Mouse (Mus musculus) neural tube, postnatal 0 days (tissue): ENCODE data around the gene Ppp1r3e. TPM values are rescaled to one million over a fixed set of nuclear protein-coding genes. Genes with fewer than 3 reads are reported as not detected.

Experiments used
- polyA plus RNA-seq: library from polyadenylated mRNA; unstranded; fragments of >200 nt; fragmentation: Nextera tagmentation; extraction: Ambion mirVana; gene quantifications from 2 replicates; pipeline ENCODE4 v1.2.1, GENCODE M21; 2015

Ppp1r3e gene
- 7.9 and 8.4 TPM in 2 replicates for polyA plus RNA-seq

DNA sequence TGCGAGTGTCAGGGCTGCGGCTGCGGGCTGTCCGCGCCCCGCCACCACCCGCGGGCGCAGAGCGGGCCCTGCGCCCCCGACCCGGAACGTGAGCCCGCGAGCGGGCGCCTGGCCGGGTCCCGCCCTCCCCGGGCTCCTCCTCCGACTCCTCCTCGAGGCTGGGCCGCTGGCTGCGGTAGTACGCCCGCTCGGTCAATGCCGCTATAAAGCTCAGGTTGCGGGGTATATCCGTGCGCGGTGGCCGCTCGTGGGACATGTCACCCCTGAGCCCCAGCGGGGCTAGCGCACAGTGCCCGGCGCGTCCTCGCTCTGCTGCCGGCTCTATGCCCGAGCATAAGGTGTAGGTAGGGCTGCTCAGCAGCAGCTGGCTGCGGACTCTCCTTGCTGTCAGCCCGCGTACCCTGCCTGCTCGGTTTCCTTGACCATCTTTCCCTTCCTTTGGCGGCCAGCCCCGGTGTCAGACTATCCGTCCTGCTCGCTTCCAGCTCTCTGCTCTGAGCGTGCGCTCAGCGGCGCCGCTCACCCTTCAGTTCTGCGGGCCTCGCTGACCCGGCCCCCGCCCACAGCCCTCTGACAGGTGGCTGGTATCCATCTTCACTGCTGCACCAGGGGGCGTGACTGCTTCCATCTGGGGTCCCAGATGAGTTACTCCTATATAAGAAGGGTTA is at the start of gene Ppp1r3e:
Gene Ppp1r3e (minus strand): TSS at position 503 of the 668 bp plus-strand sequence.

DNA sequence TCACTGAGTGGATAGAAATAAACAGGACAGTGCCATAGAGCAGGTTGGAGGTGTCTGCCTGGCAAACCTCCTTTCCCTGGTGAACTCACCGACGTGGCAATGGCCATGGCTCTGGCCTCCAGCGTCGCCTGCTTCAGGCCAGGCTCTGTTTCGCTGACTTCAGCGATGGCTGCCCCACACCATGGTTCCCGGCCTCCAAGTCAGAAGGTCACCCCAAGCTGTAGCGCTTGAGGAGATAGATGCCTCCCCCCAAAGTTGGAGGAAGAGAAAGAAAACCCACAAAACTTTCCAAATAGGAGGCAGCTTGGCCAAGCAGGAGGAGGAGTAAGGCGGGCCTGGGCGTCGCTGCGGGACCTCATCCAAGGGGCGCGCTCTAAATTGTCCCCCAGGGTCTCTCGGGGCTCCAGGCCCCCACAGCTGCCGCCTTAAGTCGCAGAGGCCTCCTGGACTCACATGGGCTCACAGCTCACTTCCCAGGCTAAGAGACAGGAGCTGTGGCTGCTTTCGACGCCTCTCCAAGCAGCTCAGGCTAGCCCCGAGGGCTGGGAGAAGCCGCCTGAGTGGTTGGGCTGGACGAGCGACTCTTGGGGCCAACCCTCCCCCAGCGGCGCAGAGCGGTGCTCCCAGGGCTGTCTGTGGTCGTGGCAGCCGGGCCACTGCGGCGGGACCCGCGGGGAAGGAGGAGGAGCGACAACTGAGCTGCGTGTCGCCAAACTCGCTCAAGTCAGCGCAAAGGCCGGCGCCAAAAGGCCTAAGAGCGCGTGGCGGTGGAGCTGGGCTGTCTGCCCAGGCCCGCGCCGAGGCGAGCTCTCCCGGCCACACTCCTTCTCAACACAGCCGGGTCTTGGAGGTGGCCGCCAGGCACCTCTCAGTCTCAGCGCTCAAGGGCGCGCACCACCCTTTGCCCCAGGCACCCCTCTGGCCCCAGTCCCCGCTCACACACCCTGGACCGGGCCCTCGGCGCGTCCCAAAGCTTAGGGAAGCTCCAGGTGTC is 48.3 kb upstream of the Ppp1r3e start, which contains the start of gene Efs:
Gene Efs (minus strand): TSS at position 778 of the 994 bp plus-strand sequence.

DNA sequence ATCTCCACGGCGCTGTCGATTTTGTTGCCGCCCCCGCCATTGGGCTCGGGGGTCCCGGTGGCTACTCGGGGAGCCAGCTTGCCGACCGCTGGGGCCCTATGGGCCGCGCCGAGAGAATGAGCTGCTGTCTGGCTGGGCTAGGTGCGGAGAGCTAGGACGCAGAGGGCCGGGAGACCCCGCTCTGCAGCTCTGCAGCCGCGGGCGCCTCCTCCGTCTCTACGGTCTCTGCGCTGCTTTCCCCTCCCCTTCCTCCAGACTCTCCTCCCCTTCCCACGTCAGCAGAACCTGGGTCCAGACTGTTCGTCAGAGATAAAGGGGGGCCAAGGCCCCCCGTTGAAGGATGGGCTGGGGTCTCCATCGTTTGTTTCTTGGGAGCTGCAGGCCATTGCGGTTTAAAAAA is 35.5 kb upstream of the Ppp1r3e start, which contains the start of gene Slc22a17:
Gene Slc22a17 (minus strand): TSS at position 247 of the 400 bp plus-strand sequence.

DNA sequence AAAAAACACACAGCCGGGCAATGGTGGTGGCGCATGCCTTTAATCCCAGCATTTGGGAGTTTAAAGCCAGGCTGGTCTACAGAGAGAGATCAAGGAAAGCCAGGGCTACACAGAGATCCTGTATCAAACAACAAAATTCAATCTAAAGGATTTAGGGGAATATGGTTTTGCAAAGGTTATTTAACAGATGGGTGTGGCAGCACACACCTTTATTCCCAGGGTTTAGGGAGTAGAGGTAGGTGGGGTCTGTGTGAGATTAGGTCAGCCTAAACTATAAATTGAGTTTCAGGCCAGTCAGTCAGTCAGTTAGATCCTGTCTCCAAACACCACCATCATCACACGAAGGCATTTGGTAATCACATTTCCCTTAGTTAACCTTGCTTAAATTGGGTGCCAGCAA is 14.8 kb upstream of the Ppp1r3e start, which contains the start of gene Pabpn1:
Gene Pabpn1 (plus strand): TSS at position 301 of the 400 bp plus-strand sequence.

DNA sequence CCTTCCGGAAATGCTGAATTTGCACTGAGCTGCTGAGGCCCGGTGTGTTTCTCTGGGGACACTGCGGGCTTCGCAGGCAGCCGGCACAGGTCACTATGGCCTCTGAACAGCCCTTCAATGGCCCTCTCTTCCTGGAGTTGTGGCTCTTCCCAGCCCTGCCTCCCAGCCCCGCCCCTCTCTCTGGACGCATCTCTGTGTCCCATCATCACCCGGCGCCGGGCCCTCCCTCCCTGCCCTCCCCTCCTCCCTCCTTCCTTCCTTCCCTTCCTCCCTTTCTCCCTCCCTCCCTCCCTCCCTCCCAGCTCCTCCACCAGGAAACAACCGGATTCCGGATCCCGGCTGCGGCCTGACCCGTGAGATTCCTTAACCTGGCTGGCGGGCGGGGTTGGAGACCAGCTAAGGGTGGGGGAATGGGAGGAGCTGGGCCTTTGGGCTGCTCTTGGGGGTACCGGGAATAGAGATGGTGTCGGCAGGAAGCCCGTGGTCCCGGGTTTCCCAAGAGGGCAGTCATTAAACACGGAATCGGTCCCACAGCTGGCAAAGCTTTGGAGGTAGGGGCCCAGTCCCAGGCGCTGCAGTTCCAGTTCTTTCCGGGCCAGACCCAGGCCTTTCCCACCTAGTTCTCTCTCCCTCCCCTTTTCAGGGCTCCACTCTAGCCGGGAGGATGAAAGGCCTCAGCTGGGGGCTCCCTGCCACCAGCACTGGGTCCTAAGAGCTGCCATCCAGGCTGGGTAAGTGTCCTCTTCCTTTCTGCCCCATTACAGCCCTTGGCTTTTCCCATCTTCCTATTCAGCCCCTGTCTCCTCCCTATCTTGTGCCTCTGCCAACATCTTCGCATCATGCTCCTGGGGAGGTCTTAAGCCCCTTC is 6.0 kb upstream of the Ppp1r3e start, which contains the start of the genes Bcl2l2 and Gm20521:
Gene Bcl2l2 (plus strand): TSS at position 224 of the 868 bp plus-strand sequence.
Gene Gm20521 (plus strand): TSS at position 288 of the 868 bp plus-strand sequence.

DNA sequence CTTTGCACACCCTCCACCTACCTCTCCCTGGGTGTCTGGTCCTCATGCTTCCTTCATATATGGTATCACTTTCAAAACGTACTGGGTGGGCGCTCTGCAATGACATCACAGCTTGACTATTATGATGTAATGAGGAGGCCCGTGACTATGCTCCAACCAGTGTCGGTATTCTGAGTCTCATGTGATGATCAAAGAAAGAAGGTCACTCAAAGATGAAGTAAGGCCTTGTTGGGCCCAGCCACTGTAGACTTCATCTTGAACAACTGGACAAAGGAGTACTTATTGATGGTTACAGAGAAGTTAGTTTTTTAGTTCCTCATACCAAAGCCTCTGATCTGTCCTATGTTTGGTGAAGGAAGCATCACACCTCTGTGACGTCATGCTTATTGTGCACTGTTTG is 6.5 kb downstream of the Ppp1r3e start, which contains the start of gene Homez:
Gene Homez (minus strand): TSS at position 101 of the 400 bp plus-strand sequence.

Other genes starting within 250 kb of the Ppp1r3e start
- gene Gm17606, start 236.6 kb downstream of the Ppp1r3e start, polyA plus RNA-seq: not detected in 2 replicates
- gene Cdh24, start 236.2 kb downstream of the Ppp1r3e start, polyA plus RNA-seq: 12.4 and 12.7 TPM in 2 replicates
- 61.4 and 65.9 TPM in 2 replicates for gene 1700123O20Rik, start 191.3 kb downstream of the Ppp1r3e start, polyA plus RNA-seq
- gene Acin1, start 190.6 kb downstream of the Ppp1r3e start, polyA plus RNA-seq: 92.8 and 99.3 TPM in 2 replicates
- gene Gm29776, start 178.7 kb downstream of the Ppp1r3e start, polyA plus RNA-seq: 0.22 and 0.23 TPM in 2 replicates
- 0.17 TPM in 1 of 2 replicates, not detected in the other for gene Cebpe, start 165.4 kb downstream of the Ppp1r3e start, polyA plus RNA-seq
- 5.2 and 6.2 TPM in 2 replicates for gene Slc7a8, start 95.6 kb downstream of the Ppp1r3e start, polyA plus RNA-seq
- not detected in 2 replicates for gene Rnf212b, start 63.4 kb downstream of the Ppp1r3e start, polyA plus RNA-seq
- gene Homez, start 6.6 kb downstream of the Ppp1r3e start, polyA plus RNA-seq: 8.5 and 10.5 TPM in 2 replicates
- 4.3 and 5.6 TPM in 2 replicates for gene Bcl2l2, start 5.8 kb upstream of the Ppp1r3e start, polyA plus RNA-seq
- gene Gm20521, start 5.9 kb upstream of the Ppp1r3e start, polyA plus RNA-seq: not detected in 2 replicates
- gene Pabpn1, start 14.9 kb upstream of the Ppp1r3e start, polyA plus RNA-seq: 150 and 168 TPM in 2 replicates
- gene Slc22a17, start 35.6 kb upstream of the Ppp1r3e start, polyA plus RNA-seq: 466 and 485 TPM in 2 replicates
- gene Efs, start 48.6 kb upstream of the Ppp1r3e start, polyA plus RNA-seq: 14.2 and 14.9 TPM in 2 replicates
- 0.43 and 0.81 TPM in 2 replicates for gene Il25, start 55.1 kb upstream of the Ppp1r3e start, polyA plus RNA-seq
- gene Cmtm5, start 58.7 kb upstream of the Ppp1r3e start, polyA plus RNA-seq: 73.0 and 76.3 TPM in 2 replicates
- gene Myh6, start 89.4 kb upstream of the Ppp1r3e start, polyA plus RNA-seq: 1.7 and 2.0 TPM in 2 replicates
- gene Gm17428, start 99.4 kb upstream of the Ppp1r3e start, polyA plus RNA-seq: not detected in 2 replicates
- 4.2 and 4.5 TPM in 2 replicates for gene Myh7, start 117.1 kb upstream of the Ppp1r3e start, polyA plus RNA-seq
- gene Ngdn, start 137.9 kb upstream of the Ppp1r3e start, polyA plus RNA-seq: 46.3 and 47.4 TPM in 2 replicates
- gene Zfhx2, start 214.8 kb upstream of the Ppp1r3e start, polyA plus RNA-seq: 11.3 and 14.4 TPM in 2 replicates
- 25.0 and 26.2 TPM in 2 replicates for gene Thtpa, start 217.2 kb upstream of the Ppp1r3e start, polyA plus RNA-seq
- gene Ap1g2, start 229.0 kb upstream of the Ppp1r3e start, polyA plus RNA-seq: 3.7 and 4.3 TPM in 2 replicates
- 40.1 and 45.6 TPM in 2 replicates for gene Jph4, start 239.4 kb upstream of the Ppp1r3e start, polyA plus RNA-seq